Mouse (Mus musculus) brain, embryonic 14.5 days (tissue): ENCODE data around the gene Catsper4. TPM values are rescaled to one million over a fixed set of nuclear protein-coding genes. Genes with fewer than 3 reads are reported as not detected.
"Not testable (repeated sequence)": the region's sequence is repeated elsewhere in the genome, so short reads cannot be mapped to it uniquely, and the experiment has no call there.

ENCODE experiments used
- DNase-seq: peaks from one replicate; pipeline ENCODE4 v3.0.0-alpha.2; 2011; ENCODE audit warnings: low read depth
- CTCF ChIP-seq: fragments of 200-500 bp; IDR thresholded peaks from 2 replicates; pipeline ENCODE4 v1.5.1; 2012; ENCODE audit warnings: inconsistent platforms, mild to moderate bottlenecking, moderate library complexity, borderline replicate concordance; ENCODE audit not compliant: insufficient read depth, insufficient read length; ENCODE audit errors: extremely low read depth
- POLR2A ChIP-seq: fragments of 200-500 bp; IDR thresholded peaks from 2 replicates; pipeline ENCODE4 v1.6.1; 2012; ENCODE audit warnings: mild to moderate bottlenecking, inconsistent platforms, borderline replicate concordance; ENCODE audit not compliant: poor library complexity, insufficient read depth, insufficient read length, severe bottlenecking; ENCODE audit errors: extremely low read depth
- polyA plus RNA-seq: library from polyadenylated mRNA; depleted of rRNA; stranded (reverse); fragments of >200 nt; gene quantifications from 2 replicates; pipeline ENCODE4 v1.2.3, GENCODE M21; 2012; rRNA removed

Catsper4 gene
- polyA plus RNA-seq = not detected in 2 replicates

GRCm38 (mm10) chr4:134227194-134227593, at the start of gene Catsper4:
Gene Catsper4, minus strand, starts transcription at chr4:134227383.
- peak; percentile 16 for DNase-seq
- TF ChIP-seq CTCF (peak; percentile 44; the same call in 1 of the 2 replicates), POLR2A (no peak)

GRCm38 (mm10) chr4:134273417-134274345, 46.5 kb upstream of the Catsper4 start:
- DNase-seq = no peak
- TF ChIP-seq CTCF = no peak
- TF ChIP-seq POLR2A = no peak

DNA sequence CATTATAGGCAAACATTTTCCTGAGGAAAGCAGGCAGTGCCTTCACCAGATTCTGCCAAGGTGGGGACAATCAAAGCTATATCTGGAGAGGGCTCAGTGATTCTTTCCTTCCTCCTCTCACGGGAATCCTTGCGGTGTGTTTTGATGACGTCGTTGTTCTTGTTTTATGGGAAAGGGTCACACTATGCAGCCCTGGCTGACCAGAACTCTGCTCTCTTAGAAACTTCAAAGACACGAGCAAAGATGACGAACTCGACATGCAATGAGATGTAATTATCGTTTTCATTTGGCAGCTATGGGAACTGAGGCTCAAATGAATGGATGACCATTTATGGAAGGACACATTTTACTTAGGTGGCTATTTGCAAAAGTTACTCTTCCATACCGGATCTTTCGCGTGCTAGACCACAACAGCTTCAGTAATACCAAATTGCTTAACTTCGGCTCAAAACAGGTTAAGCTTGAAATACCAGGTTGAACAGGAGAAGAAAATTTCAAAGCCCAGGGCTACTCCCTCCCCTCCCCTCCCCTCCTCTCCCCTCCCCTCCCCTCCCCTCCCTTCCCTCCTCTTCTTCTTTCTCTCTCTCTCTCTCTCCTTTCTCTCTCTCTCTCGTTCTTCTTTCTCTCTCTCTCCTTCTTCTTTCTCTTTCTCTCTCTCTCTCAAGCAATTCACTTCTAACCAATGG, 45.7 kb upstream of the Catsper4 start:
- no peak for DNase-seq

DNA sequence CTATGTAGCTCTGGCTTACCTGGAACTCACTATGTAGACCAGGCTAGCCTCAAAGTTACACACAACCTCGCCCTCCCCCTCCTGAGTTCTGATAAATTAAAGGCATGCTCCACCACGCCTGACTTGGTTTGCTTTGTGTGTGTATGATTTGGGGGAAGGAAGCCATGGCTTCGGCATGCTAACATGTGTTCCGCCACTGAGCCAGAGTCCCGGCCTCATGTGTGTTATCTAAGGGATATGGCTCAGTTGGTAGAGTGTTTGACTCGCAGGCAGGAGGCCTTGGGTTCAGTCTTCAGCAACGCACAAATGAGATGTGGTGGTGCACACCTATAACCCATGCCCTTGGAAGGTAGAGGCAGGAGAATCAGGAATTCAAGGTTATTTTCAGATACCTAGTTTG, 44.8 kb upstream of the Catsper4 start:
- no peak for TF ChIP-seq CTCF
- TF ChIP-seq POLR2A = no peak
- DNase-seq = no peak

More for the DNA sequence above, 45.7 kb upstream of the Catsper4 start:
- TF ChIP-seq CTCF = no peak
- TF ChIP-seq POLR2A = no peak

DNA sequence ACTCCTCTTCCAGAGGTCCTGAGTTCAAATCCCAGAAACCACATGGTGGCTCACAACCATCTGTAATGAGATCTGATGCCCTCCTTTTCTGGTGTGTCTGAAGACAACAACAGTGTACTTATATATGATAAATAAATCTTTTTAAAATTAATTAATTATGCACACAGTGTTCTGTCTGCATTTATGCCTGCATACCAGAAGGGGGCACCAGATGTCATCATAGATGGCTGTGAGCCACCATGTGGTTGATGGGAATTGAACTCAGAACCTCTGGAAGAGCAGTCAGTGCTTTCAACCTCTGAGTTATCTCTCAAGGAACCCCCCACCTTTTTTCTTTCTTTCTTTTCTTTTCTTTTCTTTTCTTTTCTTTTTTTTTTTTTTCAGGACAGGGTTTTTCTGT, 42.4 kb upstream of the Catsper4 start:
- not testable (repeated sequence) for DNase-seq

DNA sequence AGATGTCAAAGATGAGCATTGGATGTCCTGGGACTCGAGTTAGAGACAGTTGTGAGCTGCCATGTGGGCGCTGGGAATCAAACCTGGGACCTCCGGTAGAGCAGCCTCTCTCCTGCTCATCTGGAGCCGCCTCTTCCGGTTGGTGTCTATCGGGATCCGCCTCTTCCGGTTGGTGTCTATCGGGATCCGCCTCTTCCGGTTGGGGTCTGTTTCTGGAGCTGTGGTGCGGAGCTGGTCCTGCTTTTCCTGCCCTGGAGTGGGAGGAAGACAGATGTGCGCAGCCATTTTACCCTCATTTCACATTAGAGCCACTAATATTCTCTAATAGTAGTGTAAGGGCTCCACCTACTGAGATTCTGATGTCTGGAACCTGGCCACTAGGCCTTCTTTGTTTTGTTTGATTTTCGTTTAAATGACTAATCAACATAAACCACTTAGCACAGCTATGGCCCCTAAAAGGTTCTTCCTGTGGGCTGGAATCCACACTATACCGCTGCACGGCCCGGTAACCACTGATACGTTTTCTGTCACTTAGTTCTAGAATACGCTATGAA, 41.0 kb upstream of the Catsper4 start:
- no peak for TF ChIP-seq CTCF
- TF ChIP-seq POLR2A = no peak
- DNase-seq = no peak

- no peak for DNase-seq
- TF ChIP-seq CTCF (no peak), POLR2A (no peak)
Measured at GRCm38 (mm10) chr4:134265860-134266585, 38.8 kb upstream of the Catsper4 start.

- DNase-seq = peak; percentile 37
- TF ChIP-seq POLR2A (no peak), CTCF (peak; percentile 67)
Measured at GRCm38 (mm10) chr4:134263191-134263590, 36.0 kb upstream of the Catsper4 start.

DNA sequence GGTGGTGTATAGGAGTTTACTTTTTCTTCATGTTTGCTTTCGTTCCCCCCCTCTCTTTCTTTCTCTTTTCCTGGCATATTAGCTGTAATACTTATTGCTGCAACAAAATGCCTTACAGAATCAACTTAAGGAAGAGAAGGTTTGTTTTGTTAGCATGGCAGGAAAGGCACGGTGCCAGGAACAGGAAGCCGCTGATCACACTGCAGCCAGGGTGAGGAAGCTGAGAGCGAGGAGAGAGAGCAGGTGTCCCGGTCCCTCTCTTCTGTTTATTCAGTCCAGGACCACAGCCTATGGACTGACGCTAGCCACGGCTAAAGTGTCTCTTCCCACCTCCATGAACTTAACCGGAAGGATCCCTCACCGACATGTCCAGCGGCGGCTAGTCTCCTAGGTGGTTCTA, 31.2 kb upstream of the Catsper4 start:
- DNase-seq = no peak
- TF ChIP-seq CTCF (no peak), POLR2A (no peak)

DNA sequence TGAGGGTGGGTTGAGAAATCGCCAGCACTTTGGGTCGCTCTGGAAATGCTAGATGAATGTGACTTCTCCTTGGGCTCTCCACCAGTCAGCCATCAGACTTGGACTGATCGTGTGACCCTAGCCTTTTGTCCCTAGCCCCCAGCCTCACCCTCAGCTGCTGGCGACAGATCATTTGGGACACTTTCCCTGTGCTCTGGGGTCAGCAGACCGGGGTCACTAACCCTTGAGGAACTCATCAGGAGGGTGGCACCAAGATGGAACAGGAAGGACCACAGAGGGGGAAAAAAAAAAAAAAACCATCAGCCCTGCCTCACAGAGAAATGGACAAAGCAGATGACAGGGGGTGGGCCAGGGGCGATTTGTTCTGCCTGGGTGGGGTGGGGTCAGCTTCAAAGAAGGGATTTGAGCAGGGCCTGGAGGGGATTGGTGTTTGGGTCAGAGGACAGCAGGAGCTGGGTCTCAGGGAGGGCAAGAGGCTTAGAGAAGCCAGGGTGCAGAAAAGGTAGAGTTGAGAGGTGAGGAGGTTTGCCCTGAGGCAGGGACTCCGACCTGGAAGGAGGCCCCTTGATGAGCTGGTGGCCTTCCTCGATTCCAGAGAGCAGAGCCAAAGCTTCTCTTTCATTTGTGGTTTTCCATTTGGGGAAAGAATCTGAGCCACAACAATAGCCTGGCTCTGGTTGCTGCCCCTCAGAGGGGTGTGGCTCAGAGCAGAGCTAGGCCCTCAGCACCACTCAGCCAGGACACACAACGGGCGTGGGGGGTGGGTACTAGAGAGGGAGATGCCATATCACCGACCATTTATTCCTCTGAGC, 30.2 kb upstream of the Catsper4 start:
- DNase-seq = no peak
- TF ChIP-seq CTCF = no peak
- TF ChIP-seq POLR2A = no peak
